ENCODE assay signal across 30 mouse cellular contexts in the genomic region with DNA sequence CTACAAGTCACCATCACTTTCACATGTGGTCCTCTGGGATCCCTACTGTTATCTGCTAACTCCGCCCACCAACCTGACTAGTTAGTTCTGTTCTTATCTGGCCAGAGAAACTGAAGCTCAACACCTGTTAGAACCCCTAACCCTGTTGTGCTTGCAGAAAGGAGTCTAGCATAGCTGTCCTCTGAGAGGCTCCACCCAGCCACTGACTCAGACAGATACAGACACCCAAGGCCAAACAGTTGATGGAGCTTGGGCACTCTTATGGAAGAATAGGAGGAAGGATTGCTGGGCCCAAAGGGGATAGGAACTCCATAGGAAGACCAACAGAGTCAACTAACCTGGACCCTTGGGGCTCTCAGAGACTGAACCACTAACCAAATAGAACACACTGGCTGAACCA. TPM values are rescaled to one million over a fixed set of nuclear protein-coding genes. Genes with fewer than 3 reads are reported as not detected.
DNase-seq lines count a peak whose midpoint lies in the region; ATAC-seq and TF ChIP-seq lines count a peak whose summit lies in the region.
"Had no signal": no experiment of that assay in that cellular context is flagged by ENCODE, and none has a peak within 500 bp of the region (broad histone marks: within the 10 kb centered on the region; RNA-seq: fewer than 3 reads in every experiment).

No protein-coding gene starts in this region.

- no peak for ATAC-seq in heart, embryonic 12.5 days (ENCODE audit: insufficient number of reproducible peaks, low FRiP score)
- ATAC-seq: activated CD4-positive, CD25-positive, alpha-beta regulatory T cell, adult 4 months; CD4-positive, CD25-positive, alpha-beta regulatory T cell, adult 4 months; forebrain, embryonic 14.5 days; forebrain, embryonic 16.5 days; Patski had no signal

- H3K9ac ChIP-seq in heart, embryonic 12.5 days = no peak overlapping the region
- H3K9ac ChIP-seq: embryonic facial prominence, embryonic 13.5 days; embryonic facial prominence, embryonic 15.5 days; forebrain, embryonic 12.5 days had no signal

- peak; percentile 29 to 69 for DNase-seq in adrenal gland, adult (ENCODE audit: inconsistent age in 2 of 2, low spot score in 1 of 2)
- DNase-seq in adrenal gland, postnatal 4 days (ENCODE audit: low spot score in 2 of 2) = no peak
- peak; percentile 20 for DNase-seq in adrenal gland, postnatal 10 days
- peak; percentile 20 for DNase-seq in adrenal gland, postnatal 25 days
- no peak for DNase-seq in gastrocnemius, adult 2 months
- no peak for DNase-seq in heart, adult 11 months
- DNase-seq: B cell, adult 2 months; cerebellum, adult 11 months; cerebellum, adult 18-20 months; cerebellum, adult 8-10 months; cerebellum, adult 9-11 months; cerebellum, postnatal 14 days; cerebellum, postnatal 36 days; embryo, embryonic 11 days had no signal

- no peak for TF ChIP-seq CTCF in gastrocnemius, adult 2 months (IDR thresholded peaks at IDR 0.05)

- H3K36me3 ChIP-seq in heart, embryonic 12.5 days = no peaks in the 10 kb centered on the region
- H3K36me3 ChIP-seq: embryonic facial prominence, embryonic 13.5 days; embryonic facial prominence, embryonic 15.5 days; forebrain, embryonic 10.5 days; forebrain, embryonic 12.5 days; G1E had no signal

- H3K9me3 ChIP-seq in heart, embryonic 12.5 days (replicated peaks) = no peaks in the 10 kb centered on the region
- H3K9me3 ChIP-seq: embryonic facial prominence, embryonic 13.5 days; embryonic facial prominence, embryonic 15.5 days; forebrain, embryonic 10.5 days; forebrain, embryonic 12.5 days; G1E had no signal

- peaks cover 22% of the 10 kb centered on the region for H3K27me3 ChIP-seq in heart, embryonic 12.5 days (replicated peaks)
- H3K27me3 ChIP-seq: embryonic facial prominence, embryonic 13.5 days; embryonic facial prominence, embryonic 15.5 days had no signal

- no peak overlapping the region for H3K4me3 ChIP-seq in heart, embryonic 12.5 days
- H3K4me3 ChIP-seq in gastrocnemius, adult 2 months = no peak overlapping the region
- H3K4me3 ChIP-seq: embryonic facial prominence, embryonic 13.5 days; embryonic facial prominence, embryonic 15.5 days; erythroblast, embryonic 14.5 days; forebrain, embryonic 10.5 days; forebrain, embryonic 12.5 days had no signal

- 52% methylated on average over 1 of the region's 1 CpGs for WGBS in heart, embryonic 12.5 days

- intact Hi-C loops in gastrocnemius, adult 2 months (cut with DNase I) = no loop called here

- no peak overlapping the region for H3K27ac ChIP-seq in heart, embryonic 12.5 days (ENCODE audit: poor library complexity, severe bottlenecking)
- H3K27ac ChIP-seq in gastrocnemius, adult 2 months = no peak overlapping the region
- H3K27ac ChIP-seq: embryonic facial prominence, embryonic 13.5 days; embryonic facial prominence, embryonic 15.5 days; forebrain, embryonic 10.5 days; forebrain, embryonic 12.5 days had no signal

- H3K4me1 ChIP-seq in heart, embryonic 12.5 days (replicated peaks) = no peaks in the 10 kb centered on the region
- H3K4me1 ChIP-seq: embryonic facial prominence, embryonic 13.5 days; embryonic facial prominence, embryonic 15.5 days had no signal

- H3K4me2 ChIP-seq in heart, embryonic 12.5 days = no peak overlapping the region
- H3K4me2 ChIP-seq: embryonic facial prominence, embryonic 13.5 days; embryonic facial prominence, embryonic 15.5 days; forebrain, embryonic 12.5 days had no signal

RNA-seq across cellular contexts. Expression of a gene that starts 55.2 kb away (rescaled TPM):
- not detected for total RNA-seq in adrenal gland, postnatal 4 days (2021)
- total RNA-seq in adrenal gland, postnatal 10 days (2021) = not detected
- total RNA-seq in adrenal gland, postnatal 25 days (2021) = not detected in 2 replicates
- not detected in 2 replicates for polyA plus RNA-seq in heart, embryonic 12.5 days (2016; fragmentation: Nextera tagmentation; extraction: Ambion mirVana)
- not detected for total RNA-seq in gastrocnemius, adult 2 months (2021)
- total RNA-seq: adrenal gland, adult 18-20 months; CH12.LX; common myeloid progenitor, adult 5-6 weeks had no signal
- polyA plus RNA-seq: activated CD4-positive, CD25-positive, alpha-beta regulatory T cell, adult 4 months; CD4-positive, CD25-positive, alpha-beta regulatory T cell, adult 4 months; embryonic facial prominence, embryonic 11.5 days; embryonic facial prominence, embryonic 13.5 days; embryonic facial prominence, embryonic 15.5 days; erythroblast, embryonic 14.5 days; forebrain, embryonic 10.5 days; forebrain, embryonic 14.5 days; G1E; Patski had no signal

Comparison
In these comparisons a context has a peak if more than half of its experiments do, and no peak if none do; other contexts are left out.
1. DNase-seq: peak in adrenal gland, adult (2 of 2), adrenal gland, postnatal 10 days (single experiment) and adrenal gland, postnatal 25 days (single experiment); none in adrenal gland, postnatal 4 days (0 of 2), gastrocnemius, adult 2 months (single experiment) and heart, adult 11 months (single experiment).